Mouse (Mus musculus): ENCODE results near the gene Drc3.

DNA sequence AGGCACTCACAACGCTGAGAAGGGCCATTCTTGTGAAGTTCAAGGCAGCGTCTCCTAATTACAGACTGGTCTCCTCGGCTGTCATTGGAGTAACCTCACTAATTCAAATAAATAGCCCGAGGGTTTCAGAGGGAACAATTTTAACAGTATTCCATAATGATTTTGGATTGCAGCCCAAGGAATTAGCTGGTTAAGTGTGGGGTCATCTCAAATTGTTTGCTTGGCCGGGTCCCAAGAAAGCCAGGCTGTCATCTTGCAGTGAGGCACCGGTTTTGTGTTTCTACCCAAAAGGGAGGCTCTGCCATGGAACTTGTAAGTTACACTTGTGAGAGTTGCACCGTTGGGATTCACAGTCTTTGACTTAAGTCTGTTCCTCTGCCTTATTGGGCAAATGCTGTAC lies 36.9 kb upstream of the Drc3 start:
- TF ChIP-seq EP300 (IDR thresholded peaks at IDR 0.05; ENCODE audit: low read depth) (no peak), CTCF (IDR thresholded peaks at IDR 0.05; ENCODE audit: low read depth) (no peak)

All from liver, embryonic 14.5 days (tissue).